Mouse (Mus musculus) kidney, embryonic 14.5 days (tissue): ENCODE measurements around the gene Gfra1. TPM values are rescaled to one million over a fixed set of nuclear protein-coding genes. Genes with fewer than 3 reads are reported as not detected.

ENCODE experiments used
- ATAC-seq: fragments of 200-750 bp; cut with Nextera tagmentation; 2 replicates; pipeline ENCODE4 v1.8.0; 2017; ENCODE audit warnings: moderate number of reproducible peaks, mild to moderate bottlenecking, moderate TSS enrichment, moderate library complexity; ENCODE audit not compliant: low FRiP score, low TSS enrichment
- H3K27ac ChIP-seq: fragments of 300-500 bp; sonication (generic); 2 replicates; pipeline ENCODE4 v1.5.1; 2014; ENCODE audit warnings: low read depth, mild to moderate bottlenecking, low read length, moderate library complexity, mixed read lengths
- H3K27me3 ChIP-seq: fragments of 300-500 bp; sonication (generic); 2 replicates; pipeline ENCODE4 v1.6.1; 2014; ENCODE audit warnings: mild to moderate bottlenecking, low read length; ENCODE audit not compliant: control insufficient read depth, insufficient read depth
- H3K36me3 ChIP-seq: fragments of 300-500 bp; sonication (generic); 2 replicates; pipeline ENCODE4 v1.6.1; 2014; ENCODE audit warnings: low read length, mixed read lengths; ENCODE audit not compliant: control insufficient read depth, insufficient read depth
- H3K4me1 ChIP-seq: fragments of 300-500 bp; sonication (generic); 2 replicates; pipeline ENCODE4 v1.6.1; 2014; ENCODE audit warnings: low read length, mixed read lengths; ENCODE audit not compliant: control insufficient read depth, insufficient read depth
- H3K4me2 ChIP-seq: fragments of 300-500 bp; sonication (generic); replicated peaks from 2 replicates; pipeline ENCODE4 v1.6.1; 2014; ENCODE audit warnings: low read depth, mild to moderate bottlenecking, low read length
- H3K4me3 ChIP-seq: fragments of 300-500 bp; sonication (generic); 2 replicates; pipeline ENCODE4 v1.5.1; 2014; ENCODE audit warnings: mild to moderate bottlenecking, low read length
- H3K9ac ChIP-seq: fragments of 300-500 bp; sonication (generic); 2 replicates; pipeline ENCODE4 v1.6.1; 2014; ENCODE audit warnings: low read depth, mild to moderate bottlenecking, low read length, moderate library complexity
- H3K9me3 ChIP-seq: fragments of 300-500 bp; sonication (generic); 2 replicates; pipeline ENCODE4 v1.6.1; 2016; ENCODE audit warnings: low read length; ENCODE audit not compliant: control insufficient read depth
- WGBS: fragments of 180-500 bp; shearing (Covaris S2); extraction: QIAGEN DNeasy Blood & Tissue Kit; methylation state at CpG from one replicate; pipeline ENCODE4 v1.1.7; 2014; 5-methylcytosine and 5-hydroxymethylcytosine counted together
- polyA plus RNA-seq: library from polyadenylated mRNA; unstranded; fragments of >200 nt; fragmentation: Nextera tagmentation; extraction: Ambion mirVana; gene quantifications from 2 replicates; pipeline ENCODE4 v1.2.1, GENCODE M21; 2014

Gene Gfra1
- polyA plus RNA-seq, 1 experiment from 2014 or later = 70.1 TPM

GRCm38 (mm10) chr19:58313785-58314184, 141.9 kb downstream of the Gfra1 start:
- Histone ChIP-seq H3K27me3 (no peaks in the 10 kb centered on the region), H3K4me3 (no peak overlapping the region), H3K36me3 (no peaks in the 10 kb centered on the region), H3K9me3 (peaks cover 19% of the 10 kb centered on the region), H3K27ac (no peak overlapping the region), H3K4me2 (no peak overlapping the region), H3K9ac (no peak overlapping the region), H3K4me1 (peaks cover 7% of the 10 kb centered on the region)
- ATAC-seq = no peak
- 80% methylated on average over 2 of the region's 2 CpGs for WGBS

- ATAC-seq = no peak
- H3K4me2 ChIP-seq = no peak overlapping the region
- 82% methylated on average over 2 of the region's 2 CpGs for whole genome bisulfite sequencing
- H3K9ac ChIP-seq = no peak overlapping the region
- no peaks in the 10 kb centered on the region for H3K27me3 ChIP-seq
- no peak overlapping the region for H3K27ac ChIP-seq
- no peaks in the 10 kb centered on the region for H3K36me3 ChIP-seq
- H3K4me3 ChIP-seq = no peak overlapping the region
- H3K4me1 ChIP-seq = peaks cover 7% of the 10 kb centered on the region
- peaks cover 19% of the 10 kb centered on the region for H3K9me3 ChIP-seq
Measured at GRCm38 (mm10) chr19:58312492-58312891, 143.2 kb downstream of the Gfra1 start.

GRCm38 (mm10) chr19:58310334-58311315, 145.1 kb downstream of the Gfra1 start:
- 38% methylated on average over 12 of the region's 12 CpGs for WGBS
- Histone ChIP-seq H3K27me3 (no peaks in the 10 kb centered on the region), H3K4me2 (no peak overlapping the region), H3K4me1 (peaks cover 7% of the 10 kb centered on the region), H3K4me3 (no peak overlapping the region), H3K9ac (no peak overlapping the region), H3K27ac (no peak overlapping the region), H3K9me3 (peaks cover 19% of the 10 kb centered on the region), H3K36me3 (no peaks in the 10 kb centered on the region)
- no peak for ATAC-seq

DNA sequence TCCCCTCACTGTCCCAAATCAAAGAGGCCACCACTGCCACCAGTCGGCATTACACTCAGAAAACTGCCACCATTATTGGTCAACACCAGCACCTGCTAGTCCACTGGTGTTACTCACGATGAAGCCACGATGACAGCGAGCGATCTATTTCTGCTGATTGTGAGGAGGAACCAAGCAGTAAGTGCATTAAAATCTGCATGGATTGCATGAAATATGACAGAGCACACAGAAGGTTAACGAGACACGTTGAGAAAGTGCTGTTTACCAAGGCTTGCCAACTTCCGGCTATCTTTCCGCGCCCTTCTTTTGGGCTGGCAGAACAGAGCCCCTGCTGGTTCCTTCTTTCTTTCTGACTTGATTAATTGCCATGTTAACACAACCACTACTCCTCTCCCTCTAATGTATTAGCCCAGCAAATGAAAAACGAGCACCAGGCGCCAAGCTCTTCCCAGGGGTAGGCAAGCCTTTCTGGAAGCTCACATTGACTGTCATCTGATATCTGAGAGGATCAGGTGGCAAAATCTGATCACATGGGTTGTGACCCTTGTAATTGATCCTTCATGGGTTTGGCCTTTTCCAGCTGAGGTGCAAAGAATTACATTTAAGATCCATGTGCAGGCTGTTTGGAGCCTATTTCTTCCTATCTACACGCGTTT, 146.0 kb downstream of the Gfra1 start:
- no peak overlapping the region for H3K4me3 ChIP-seq
- WGBS = 34% methylated on average over 14 of the region's 14 CpGs
- no peak overlapping the region for H3K4me2 ChIP-seq
- peak; percentile 46; the same call in 1 of the 2 replicates for ATAC-seq
- H3K27ac ChIP-seq = no peak overlapping the region
- no peaks in the 10 kb centered on the region for H3K36me3 ChIP-seq
- no peak overlapping the region for H3K9ac ChIP-seq
- H3K4me1 ChIP-seq = peaks cover 7% of the 10 kb centered on the region
- H3K27me3 ChIP-seq = no peaks in the 10 kb centered on the region
- peaks cover 15% of the 10 kb centered on the region for H3K9me3 ChIP-seq

DNA sequence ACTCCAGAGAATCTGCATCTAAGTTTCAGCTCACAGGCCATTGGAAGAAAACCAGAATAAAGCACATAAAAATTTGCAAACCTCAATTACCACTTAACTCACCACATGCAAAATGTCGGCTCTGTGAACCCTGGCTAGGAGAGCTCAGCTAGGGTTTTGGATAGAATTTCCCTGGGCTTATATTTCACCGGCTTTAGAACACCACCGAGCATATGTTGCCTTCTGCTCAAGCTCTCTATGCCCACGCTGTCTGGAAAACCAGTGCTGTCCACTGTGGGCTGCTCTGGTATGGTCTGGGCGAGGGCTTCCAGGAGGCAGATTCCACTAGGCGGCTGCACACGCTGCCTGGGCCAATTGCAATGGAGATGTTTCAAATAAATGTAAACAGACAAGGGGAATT, 154.6 kb downstream of the Gfra1 start:
- Histone ChIP-seq H3K9me3 (no peaks in the 10 kb centered on the region), H3K36me3 (no peaks in the 10 kb centered on the region), H3K4me3 (no peak overlapping the region), H3K9ac (no peak overlapping the region), H3K27ac (no peak overlapping the region), H3K4me2 (no peak overlapping the region), H3K27me3 (no peaks in the 10 kb centered on the region), H3K4me1 (no peaks in the 10 kb centered on the region)
- ATAC-seq = no peak
- 68% methylated on average over 7 of the region's 7 CpGs for WGBS

DNA sequence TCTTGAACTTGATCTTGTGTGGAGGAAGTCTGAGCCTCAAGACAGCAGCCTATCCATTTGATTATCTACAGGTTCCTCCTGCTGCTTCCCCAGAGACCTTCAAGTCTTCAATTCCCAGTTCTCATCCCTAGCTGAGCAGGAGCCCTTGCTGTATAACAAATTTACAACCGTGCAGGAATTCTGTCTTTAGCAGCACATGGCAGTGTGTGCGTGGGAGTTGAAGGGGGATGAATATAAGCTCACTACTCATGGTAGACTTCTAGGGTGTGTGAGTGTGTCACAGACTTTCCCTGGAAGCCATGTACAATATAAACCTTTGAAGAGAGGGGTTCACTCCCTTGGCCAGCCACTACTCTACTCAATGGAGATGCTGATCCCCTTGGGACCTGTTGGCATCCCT, 157.8 kb downstream of the Gfra1 start:
- Histone ChIP-seq H3K9me3 (no peaks in the 10 kb centered on the region), H3K9ac (no peak overlapping the region), H3K4me3 (no peak overlapping the region), H3K36me3 (no peaks in the 10 kb centered on the region), H3K27me3 (no peaks in the 10 kb centered on the region), H3K4me1 (no peaks in the 10 kb centered on the region), H3K4me2 (no peak overlapping the region), H3K27ac (no peak overlapping the region)
- WGBS = 42% methylated on average over 2 of the region's 2 CpGs
- ATAC-seq = no peak

DNA sequence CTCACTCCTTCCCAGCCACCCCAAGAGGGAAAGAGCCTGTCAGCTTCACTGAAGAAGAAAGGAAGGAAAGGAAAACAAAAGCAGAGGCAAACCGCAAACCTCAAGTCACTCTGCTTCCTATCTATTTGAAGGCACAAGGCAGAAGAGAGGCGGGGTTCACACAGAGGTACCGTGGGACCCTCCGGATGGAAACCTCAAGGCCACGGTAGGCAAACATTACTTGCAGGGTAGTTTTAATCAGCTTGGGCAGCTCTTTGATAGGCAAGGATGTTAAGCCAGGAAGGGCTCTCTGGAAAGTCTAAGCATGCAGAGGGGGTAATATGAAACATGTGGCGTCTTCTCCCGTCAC, 158.9 kb downstream of the Gfra1 start:
- H3K27ac ChIP-seq = no peak overlapping the region
- H3K4me1 ChIP-seq = no peaks in the 10 kb centered on the region
- H3K4me3 ChIP-seq = no peak overlapping the region
- no peak for ATAC-seq
- WGBS = 63% methylated on average over 7 of the region's 7 CpGs
- H3K9ac ChIP-seq = no peak overlapping the region
- H3K9me3 ChIP-seq = no peaks in the 10 kb centered on the region
- no peak overlapping the region for H3K4me2 ChIP-seq
- H3K27me3 ChIP-seq = no peaks in the 10 kb centered on the region
- no peaks in the 10 kb centered on the region for H3K36me3 ChIP-seq

DNA sequence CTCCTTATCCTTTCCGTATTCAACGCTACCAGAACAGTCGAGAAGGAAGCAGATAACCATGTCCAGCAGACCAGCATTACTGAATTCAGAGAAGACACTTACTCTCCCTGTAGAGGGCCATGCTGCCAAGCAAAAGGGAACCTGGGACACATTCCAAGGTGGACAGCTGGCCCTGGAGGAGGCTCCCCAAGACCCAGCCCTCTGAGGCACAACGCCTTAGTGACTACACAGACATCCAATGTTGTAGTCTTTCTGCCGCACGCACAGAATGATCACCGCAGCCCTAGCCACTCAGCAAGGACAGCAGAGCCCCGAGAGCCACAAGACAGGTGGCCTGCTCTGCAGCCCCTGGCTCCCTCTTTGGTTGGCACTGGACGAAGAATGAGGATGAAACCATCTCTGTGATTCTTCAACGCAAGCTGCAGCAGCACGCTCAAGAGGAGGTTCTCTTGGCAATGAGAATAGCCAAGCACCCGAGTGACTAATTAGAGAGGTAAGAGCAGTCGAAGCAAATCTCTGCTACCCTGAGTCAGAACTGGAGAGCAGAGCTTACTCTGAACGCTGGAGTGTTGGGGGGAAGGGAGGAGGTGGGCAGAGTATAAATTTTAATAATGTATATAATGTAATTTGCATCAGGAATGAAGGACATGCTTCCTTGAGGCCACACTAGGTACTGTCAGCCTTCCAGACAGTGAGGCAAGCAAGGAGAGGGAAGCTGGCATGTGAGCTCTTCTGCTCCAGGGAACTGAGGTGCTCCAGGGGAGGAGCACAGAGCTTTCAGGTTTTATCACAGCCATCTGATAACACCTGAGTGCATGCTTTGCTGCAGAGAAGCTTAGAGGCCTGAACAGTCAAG, 159.5 kb downstream of the Gfra1 start:
- no peaks in the 10 kb centered on the region for H3K9me3 ChIP-seq
- H3K27ac ChIP-seq = no peak overlapping the region
- ATAC-seq = no peak
- 87% methylated on average over 14 of the region's 14 CpGs for WGBS
- no peak overlapping the region for H3K4me3 ChIP-seq
- no peaks in the 10 kb centered on the region for H3K36me3 ChIP-seq
- H3K27me3 ChIP-seq = no peaks in the 10 kb centered on the region
- H3K9ac ChIP-seq = no peak overlapping the region
- no peaks in the 10 kb centered on the region for H3K4me1 ChIP-seq
- H3K4me2 ChIP-seq = no peak overlapping the region
